Mouse (Mus musculus) heart, adult 2 months (tissue): ENCODE results near the gene Parm1. TPM values are rescaled to one million over a fixed set of nuclear protein-coding genes. Genes with fewer than 3 reads are reported as not detected.

Experiments
- DNase-seq, 2 experiments: peaks; one replicate each; pipeline ENCODE4 v3.0.0; 2021
- H3K27ac ChIP-seq: fragments of 200-600 bp; 2 replicates; pipeline ENCODE4 v1.8.1; 2022
- H3K27me3 ChIP-seq: fragments of 200-500 bp; 2 replicates; pipeline ENCODE4 v1.6.1; 2012; ENCODE audit warnings: mild to moderate bottlenecking, low read length, inconsistent platforms, mixed read lengths; ENCODE audit not compliant: control insufficient read depth, insufficient read depth
- H3K36me3 ChIP-seq: fragments of 200-500 bp; 2 replicates; pipeline ENCODE4 v1.6.1; 2012; ENCODE audit warnings: low read length, inconsistent platforms; ENCODE audit not compliant: control insufficient read depth, insufficient read depth
- H3K4me1 ChIP-seq: fragments of 200-500 bp; 2 replicates; pipeline ENCODE4 v1.6.1; 2011; ENCODE audit warnings: low read length; ENCODE audit not compliant: control insufficient read depth, insufficient read depth
- H3K4me3 ChIP-seq: fragments of 200-600 bp; 2 replicates; pipeline ENCODE4 v1.8.1; 2022
- H3K79me2 ChIP-seq: fragments of 200-500 bp; replicated peaks from 2 replicates; pipeline ENCODE4 v1.6.1; 2012; ENCODE audit warnings: mild to moderate bottlenecking, inconsistent platforms, low read length, moderate library complexity, mixed read lengths; ENCODE audit not compliant: control insufficient read depth, insufficient read depth
- H3K9ac ChIP-seq: fragments of 200-500 bp; 2 replicates; pipeline ENCODE4 v1.6.1; 2012; ENCODE audit warnings: low read depth, mild to moderate bottlenecking, control low read depth, inconsistent platforms, low read length, mixed read lengths
- CTCF ChIP-seq: fragments of 200-600 bp; IDR thresholded peaks from 2 replicates; pipeline ENCODE4 v1.8.1; 2022; ENCODE audit warnings: antibody characterized with exemption, mild to moderate bottlenecking, moderate library complexity
- EP300 ChIP-seq: fragments of 200-500 bp; IDR thresholded peaks from 2 replicates; pipeline ENCODE4 v1.6.1; 2011; ENCODE audit warnings: low read depth, low read length, control low read depth; ENCODE audit not compliant: insufficient read depth
- POLR2A ChIP-seq: fragments of 200-500 bp; IDR thresholded peaks from 2 replicates; pipeline ENCODE4 v1.6.1; 2011; ENCODE audit warnings: mild to moderate bottlenecking, low read depth, low read length, control low read depth; ENCODE audit not compliant: insufficient read depth
- WGBS: fragments of 180-500 bp; shearing (Covaris S2); methylation state at CpG from one replicate; pipeline ENCODE4 v1.1.7; 2018; 5-methylcytosine and 5-hydroxymethylcytosine counted together
- intact Hi-C: fragments of 180-260 bp; cut with DNase I; formaldehyde crosslinking; loops from one replicate; pipeline ENCODE4 v1.15.1; 2025
- polyA plus RNA-seq: library from polyadenylated mRNA; depleted of rRNA; stranded (reverse); fragments of >200 nt; gene quantifications from 2 replicates; pipeline ENCODE4 v1.2.3, GENCODE M21; 2012
- total RNA-seq, 2 experiments: library from RNA; stranded (reverse); gene quantifications; 2 replicates each; pipeline ENCODE4 v1.2.3; 2021

Gene Parm1
- total and polyA plus RNA-seq, 3 experiments, result 41.5 to 56.8 (median 48.0) TPM

DNA sequence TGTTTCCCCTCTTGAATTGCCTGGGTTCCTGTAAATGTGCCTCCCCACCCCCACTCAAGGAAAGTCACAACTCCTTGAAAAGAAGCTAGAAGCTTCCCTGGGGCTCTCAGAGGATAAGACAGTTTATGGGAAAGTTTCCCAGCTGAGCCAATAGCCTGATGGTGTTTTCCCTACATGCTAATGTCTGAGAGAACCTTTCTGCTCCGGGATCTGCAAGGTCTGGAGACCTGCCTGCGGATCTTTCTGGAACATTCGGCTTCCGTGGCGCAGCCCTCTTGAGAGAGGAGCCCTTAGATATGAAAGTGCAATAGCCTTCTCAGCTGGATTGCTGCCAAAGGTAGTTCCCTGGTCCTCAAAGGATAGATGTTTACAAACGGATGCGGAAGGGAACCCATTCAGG is 1.5 kb downstream of the Parm1 start:
- Histone ChIP-seq H3K4me3 (peak overlapping the region; percentile 58), H3K36me3 (no peaks in the 10 kb centered on the region), H3K27me3 (no peaks in the 10 kb centered on the region), H3K9ac (peak overlapping the region; percentile 24), H3K4me1 (peaks cover 3% of the 10 kb centered on the region), H3K27ac (peak overlapping the region; percentile 50), H3K79me2 (no peaks in the 10 kb centered on the region)
- DNase-seq, result peak; percentile 44 to 48
- TF ChIP-seq POLR2A (no peak), CTCF (no peak), EP300 (no peak)
- intact Hi-C loops, result loop anchor here (5.0 kb wide), 2 partner anchors 58 to 123 kb away; no protein-coding TSS in a partner anchor
- 6% methylated on average over 7 of the region's 7 CpGs for WGBS

DNA sequence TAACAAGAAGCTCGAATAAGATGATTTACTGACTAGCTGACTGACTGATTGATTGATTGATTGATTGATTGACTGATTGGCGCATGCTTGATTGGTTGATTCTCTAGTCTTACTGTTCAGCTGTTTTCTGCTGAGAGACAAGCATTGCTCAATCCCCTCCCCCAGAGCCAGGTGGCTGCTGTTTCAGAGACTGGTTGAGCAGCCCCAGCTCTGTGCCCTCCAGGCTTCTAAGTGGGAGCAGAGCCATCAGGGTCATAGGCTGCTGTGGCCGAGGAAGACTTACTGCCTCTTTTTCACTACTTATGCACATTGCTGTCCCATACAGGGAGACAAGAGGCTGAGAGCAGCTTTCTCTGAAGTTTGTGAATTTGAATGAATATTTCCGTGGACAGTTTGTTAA is 2.1 kb downstream of the Parm1 start:
- TF ChIP-seq POLR2A, result no peak
- TF ChIP-seq CTCF, result no peak
- TF ChIP-seq EP300, result no peak
- Histone ChIP-seq H3K4me3 (no peak overlapping the region), H3K4me1 (peaks cover 3% of the 10 kb centered on the region), H3K79me2 (no peaks in the 10 kb centered on the region), H3K9ac (no peak overlapping the region; the same call in 1 of the 2 replicates), H3K27me3 (no peaks in the 10 kb centered on the region), H3K27ac (no peak overlapping the region), H3K36me3 (no peaks in the 10 kb centered on the region)
- intact Hi-C loops, result loop anchor here (5.0 kb wide), 2 partner anchors 58 to 123 kb away; no protein-coding TSS in a partner anchor
- WGBS, result 38% methylated on average over 4 of the region's 4 CpGs
- peak in 1 of 2 experiments; percentile 4 for DNase-seq

DNA sequence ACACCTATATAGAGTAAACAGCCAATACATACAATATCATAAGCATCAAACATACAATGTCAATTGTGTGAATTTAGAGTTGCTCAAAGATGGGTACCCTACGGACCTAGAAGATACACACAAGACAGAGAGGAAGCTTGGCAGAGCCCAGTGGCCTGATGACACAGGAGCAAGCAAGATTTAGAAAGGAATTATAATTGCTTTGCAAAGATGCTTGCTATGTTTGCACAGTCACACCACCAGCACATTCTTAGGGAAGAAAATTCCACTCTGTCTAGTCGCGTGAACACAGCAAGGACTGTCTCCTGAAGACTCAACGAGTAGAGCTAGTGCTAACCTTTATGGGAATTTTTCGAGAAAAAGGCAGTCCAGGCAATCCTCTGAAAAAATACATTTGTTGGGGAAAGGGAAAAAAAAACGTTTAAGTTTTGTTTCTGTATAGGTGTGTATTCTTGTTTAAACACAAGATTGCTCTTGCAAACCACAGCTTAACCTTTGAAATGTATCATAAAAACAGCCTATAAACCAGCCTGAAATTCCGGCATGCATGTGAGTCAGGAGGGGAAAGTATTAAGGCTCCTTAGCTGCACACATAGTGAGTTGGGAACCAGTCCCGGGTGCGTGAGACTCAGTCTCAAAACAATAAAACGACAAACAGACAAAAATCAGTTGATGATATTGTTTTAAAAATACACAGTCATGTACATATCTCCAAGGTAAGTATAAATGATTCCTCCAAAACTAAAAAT is 15.5 kb downstream of the Parm1 start:
- Histone ChIP-seq H3K36me3 (no peaks in the 10 kb centered on the region; the same call in 1 of the 2 replicates), H3K79me2 (0 out of 2 replicates have a peak, but pooled peaks cover 1% of the 10 kb centered on the region), H3K4me1 (no peaks in the 10 kb centered on the region), H3K27ac (no peak overlapping the region), H3K27me3 (no peaks in the 10 kb centered on the region), H3K9ac (no peak overlapping the region), H3K4me3 (no peak overlapping the region)
- 79% methylated on average over 10 of the region's 10 CpGs for WGBS
- DNase-seq, result no peak
- intact Hi-C loops, result no loop called here
- no peak for TF ChIP-seq EP300
- TF ChIP-seq POLR2A, result no peak
- TF ChIP-seq CTCF, result no peak

DNA sequence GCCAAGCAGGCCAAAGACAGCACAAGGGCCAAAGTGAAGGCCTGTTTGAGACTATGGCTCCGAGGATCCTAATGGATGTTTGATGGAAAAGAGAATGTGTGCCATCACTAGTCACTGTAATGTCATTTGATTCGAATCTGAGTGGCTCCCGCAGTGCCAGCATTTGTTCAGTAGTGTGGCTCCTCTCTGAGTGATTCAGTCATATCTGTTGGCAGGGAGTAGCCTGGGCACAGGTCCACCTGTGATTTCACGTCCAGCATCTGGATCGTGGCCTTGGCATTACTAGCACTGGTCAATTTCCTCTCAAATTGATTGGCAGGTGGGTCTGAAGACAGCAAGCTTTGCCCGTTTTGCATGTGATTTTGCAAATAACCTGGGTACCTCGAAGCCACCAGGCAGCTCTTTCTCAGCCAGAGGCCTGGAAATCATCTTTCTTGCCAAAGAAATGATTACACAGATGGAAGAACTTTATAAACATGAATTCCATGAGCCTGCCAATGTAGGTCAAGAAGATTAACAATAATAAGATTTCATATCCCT is 41.7 kb downstream of the Parm1 start:
- H3K27ac ChIP-seq, result no peak overlapping the region
- no peak overlapping the region for H3K4me3 ChIP-seq
- peak; percentile 47 to 52 for DNase-seq
- TF ChIP-seq EP300 (no peak), CTCF (no peak), POLR2A (no peak)
- H3K36me3 ChIP-seq, result peaks cover 3% of the 10 kb centered on the region; the same call in 1 of the 2 replicates
- no peaks in the 10 kb centered on the region for H3K27me3 ChIP-seq
- H3K79me2 ChIP-seq, result no peaks in the 10 kb centered on the region
- no peak overlapping the region for H3K9ac ChIP-seq
- intact Hi-C loops, result no loop called here
- WGBS, result 50% methylated on average over 7 of the region's 7 CpGs
- H3K4me1 ChIP-seq, result peaks cover 2% of the 10 kb centered on the region

DNA sequence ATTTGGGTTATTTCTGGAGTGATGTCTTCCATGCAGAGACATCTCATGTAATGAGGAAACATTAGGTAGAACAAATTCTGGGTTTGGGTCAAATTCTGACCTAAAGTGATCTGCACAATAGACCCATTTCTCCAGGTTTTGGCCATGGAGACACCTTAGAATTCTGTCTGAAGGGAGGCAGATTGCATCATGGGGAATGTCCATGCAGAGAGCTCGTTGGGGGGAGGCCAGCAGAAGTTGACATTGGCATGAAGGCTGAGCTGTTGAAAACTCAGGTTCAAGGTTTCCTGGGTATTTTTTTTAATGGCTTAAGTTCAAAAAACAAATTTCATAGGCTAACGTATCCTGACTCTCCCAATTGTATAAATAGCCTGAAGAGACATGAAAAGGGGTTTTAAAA is 42.3 kb downstream of the Parm1 start:
- no peak overlapping the region for H3K4me3 ChIP-seq
- no peak overlapping the region for H3K27ac ChIP-seq
- no peaks in the 10 kb centered on the region for H3K27me3 ChIP-seq
- DNase-seq, result no peak
- no peak overlapping the region for H3K9ac ChIP-seq
- H3K79me2 ChIP-seq, result no peaks in the 10 kb centered on the region
- peaks cover 3% of the 10 kb centered on the region; the same call in 1 of the 2 replicates for H3K36me3 ChIP-seq
- 51% methylated on average over 2 of the region's 2 CpGs for WGBS
- intact Hi-C loops, result no loop called here
- TF ChIP-seq CTCF, result no peak
- peaks cover 2% of the 10 kb centered on the region for H3K4me1 ChIP-seq

DNA sequence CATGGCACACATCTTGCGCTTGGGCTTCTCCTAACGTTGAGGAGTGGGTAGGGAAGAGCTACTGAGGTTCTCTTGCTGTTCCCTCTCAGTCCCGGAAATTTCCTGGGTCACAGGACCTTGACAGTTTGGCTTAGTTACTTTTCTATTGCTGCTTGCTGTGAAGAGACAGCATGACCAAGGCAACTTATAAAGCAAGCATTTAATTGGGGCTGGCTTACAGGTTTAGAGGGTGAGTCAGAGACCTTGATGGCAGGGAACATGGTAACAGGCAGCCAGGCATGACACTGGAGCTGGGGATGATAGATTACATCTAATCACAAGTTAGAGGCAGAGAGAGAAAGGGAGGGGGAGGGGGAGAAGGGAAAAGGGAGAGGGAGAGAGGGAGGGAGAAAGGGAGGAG is 44.0 kb downstream of the Parm1 start:
- Histone ChIP-seq H3K27me3 (no peaks in the 10 kb centered on the region), H3K27ac (no peak overlapping the region), H3K4me3 (no peak overlapping the region), H3K4me1 (peaks cover 5% of the 10 kb centered on the region), H3K36me3 (peaks cover 5% of the 10 kb centered on the region), H3K79me2 (no peaks in the 10 kb centered on the region), H3K9ac (no peak overlapping the region)
- no peak for DNase-seq
- TF ChIP-seq CTCF, result no peak
- TF ChIP-seq POLR2A, result no peak
- TF ChIP-seq EP300, result no peak
- intact Hi-C loops, result no loop called here
- 88% methylated on average over 3 of the region's 3 CpGs for WGBS
